Mouse (Mus musculus) gastrocnemius, adult 8-10 months (tissue): ENCODE data around the gene Pim2. TPM values are rescaled to one million over a fixed set of nuclear protein-coding genes. Genes with fewer than 3 reads are reported as not detected.
"Not testable (repeated sequence)": the region's sequence is repeated elsewhere in the genome, so short reads cannot be mapped to it uniquely, and the experiment has no call there.

Experiments
- DNase-seq, 2 experiments: peaks; one replicate each; pipeline ENCODE4 v3.0.0; 2022; ENCODE audit warnings: low spot score in 2 of 2
- total RNA-seq, 4 experiments: library from RNA; stranded (reverse); gene quantifications; 2 replicates each; pipeline ENCODE4 v1.2.4; 2022

Pim2 gene
- total RNA-seq, 4 experiments from 2014 or later: 1.1 to 3.3 (median 1.7) TPM

GRCm38 (mm10) chrX:7907735-7908134 lies 29.7 kb downstream of the Pim2 start, which contains the start of gene Gm10491:
Gene Gm10491, minus strand, starts transcription at chrX:7907835.
- no peak for DNase-seq

DNA sequence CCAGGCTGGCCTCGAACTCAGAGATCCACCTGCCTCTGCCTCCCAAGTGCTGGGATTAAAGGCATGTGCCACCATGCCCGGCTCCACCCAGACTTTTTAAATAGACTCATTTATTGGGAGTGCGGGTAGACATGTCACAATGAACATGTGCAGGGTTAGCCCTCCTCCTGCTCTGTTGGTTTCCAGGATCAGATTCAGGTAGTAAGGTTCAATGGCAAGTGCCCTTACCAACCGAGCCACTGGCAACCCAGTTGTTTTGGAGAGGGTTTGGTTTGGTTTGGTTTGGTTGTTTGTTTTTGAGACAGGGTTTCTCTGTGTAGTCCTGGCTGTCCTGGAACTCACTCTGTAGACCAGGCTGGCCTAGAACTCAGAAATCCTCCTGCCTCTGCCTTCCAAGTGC lies 31.2 kb downstream of the Pim2 start, which contains the start of gene Gm10490:
TSS of gene Gm10490 (plus strand) at position 301 of the 400 bp plus-strand sequence.
- DNase-seq: not testable (repeated sequence)

GRCm38 (mm10) chrX:7910473-7910872 lies 32.4 kb downstream of the Pim2 start:
- DNase-seq: no peak

DNA sequence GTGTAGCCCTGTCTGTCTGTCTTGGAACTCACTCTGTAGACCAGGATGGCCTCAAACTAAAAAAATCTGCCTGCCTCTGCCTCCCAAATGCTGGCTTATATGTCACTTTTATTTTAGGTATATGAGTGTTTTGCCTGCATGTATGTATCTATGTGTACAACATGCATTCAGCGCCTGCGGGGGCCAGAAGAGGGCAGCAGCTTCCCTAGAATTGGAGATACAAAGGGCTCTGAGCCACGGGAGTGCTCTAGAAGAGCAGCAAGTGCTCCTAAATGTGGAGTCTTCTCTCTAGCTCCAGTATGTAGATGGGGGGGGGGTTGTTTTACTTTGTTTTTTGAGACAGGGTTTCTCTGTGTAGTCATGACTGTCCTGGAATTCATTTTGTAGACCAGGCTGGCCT lies 37.6 kb downstream of the Pim2 start:
- DNase-seq: not testable (repeated sequence)

DNA sequence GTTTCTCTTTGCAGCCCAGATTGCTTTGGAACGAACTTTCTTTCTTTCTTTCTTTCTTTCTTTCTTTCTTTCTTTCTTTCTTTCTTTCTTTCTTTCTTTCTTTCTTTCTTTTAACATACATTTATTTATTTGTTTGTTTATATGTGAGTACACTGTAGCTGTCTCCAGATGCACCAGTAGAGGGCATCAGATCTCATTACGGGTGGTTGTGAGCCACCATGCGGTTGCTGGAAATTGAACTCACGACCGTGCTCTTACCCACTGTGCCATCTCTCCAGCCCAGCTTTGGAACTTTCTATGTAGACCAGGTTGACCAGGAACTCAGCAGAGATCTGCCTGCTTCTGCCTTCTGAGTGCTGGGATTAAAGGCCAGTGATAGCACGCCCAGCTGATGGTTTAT lies 39.9 kb downstream of the Pim2 start:
- not testable (repeated sequence) for DNase-seq

- no peak for DNase-seq
Measured at GRCm38 (mm10) chrX:7919601-7920383, 41.7 kb downstream of the Pim2 start, which contains the start of gene Pcsk1n. Gene Pcsk1n, plus strand, starts transcription at chrX:7919822.

DNA sequence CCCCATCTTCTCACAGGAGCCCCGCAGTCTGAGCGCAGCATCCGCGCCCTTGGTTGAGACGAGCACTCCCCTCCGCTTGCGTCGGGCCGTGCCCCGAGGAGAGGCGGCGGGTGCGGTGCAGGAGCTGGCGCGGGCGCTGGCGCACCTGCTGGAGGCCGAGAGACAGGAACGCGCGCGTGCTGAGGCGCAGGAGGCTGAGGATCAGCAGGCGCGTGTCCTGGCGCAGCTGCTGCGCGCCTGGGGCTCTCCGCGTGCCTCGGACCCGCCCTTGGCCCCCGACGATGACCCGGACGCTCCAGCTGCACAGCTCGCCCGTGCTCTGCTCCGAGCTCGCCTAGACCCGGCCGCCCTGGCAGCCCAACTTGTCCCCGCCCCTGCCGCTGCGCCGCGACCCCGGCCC lies 44.0 kb downstream of the Pim2 start:
- DNase-seq: no peak

GRCm38 (mm10) chrX:7926266-7926665 lies 48.2 kb downstream of the Pim2 start:
- no peak for DNase-seq

DNA sequence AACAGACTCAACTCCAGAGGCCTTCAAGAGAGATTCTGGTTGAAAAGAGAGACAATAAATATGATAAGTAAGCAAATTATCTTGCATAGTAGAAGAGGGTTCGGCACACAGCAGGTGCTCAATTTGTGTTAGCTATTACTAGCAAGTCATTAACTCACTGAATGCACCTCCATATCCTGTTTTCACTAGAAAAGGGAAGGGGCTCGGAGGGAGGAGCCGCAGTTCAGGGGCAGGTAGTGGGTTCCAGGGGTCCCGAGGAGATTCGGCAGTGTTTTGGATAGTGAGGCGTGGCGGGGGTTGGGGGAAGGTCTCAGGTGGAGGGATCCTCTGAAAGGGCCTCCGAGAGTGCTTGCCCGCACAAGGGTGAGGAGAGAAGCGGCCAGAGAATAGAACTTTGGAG lies 49.1 kb downstream of the Pim2 start:
- DNase-seq: no peak

DNA sequence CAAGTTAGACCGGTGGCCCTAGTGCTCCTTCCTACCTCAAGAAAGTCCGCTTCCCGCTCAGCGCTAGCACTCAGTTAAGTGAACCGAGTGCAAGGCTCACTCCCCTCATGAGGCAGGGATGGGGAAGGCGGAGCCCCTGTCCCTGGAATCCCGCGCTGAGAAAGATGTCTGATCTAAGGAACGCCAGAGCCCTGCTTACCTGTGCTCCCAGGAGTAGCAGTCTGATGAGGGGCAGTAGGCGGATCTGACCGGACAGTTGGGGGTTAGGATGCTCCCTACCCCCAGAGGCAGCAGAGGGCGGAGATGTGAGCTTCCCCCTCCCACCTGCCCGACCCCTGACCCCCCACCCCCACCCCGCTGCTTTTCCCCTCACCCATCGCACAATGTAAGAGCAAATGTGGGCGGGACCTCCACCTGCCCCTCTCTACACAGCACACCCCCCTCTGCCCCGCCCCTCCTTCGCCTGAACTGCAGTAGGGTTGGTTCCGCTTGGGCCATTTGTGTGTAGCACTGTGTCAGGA lies 50.3 kb downstream of the Pim2 start, which contains the start of gene Eras:
TSS of gene Eras (minus strand) at position 338 of the 521 bp plus-strand sequence.
- DNase-seq: no peak

Other genes starting within 250 kb of the Pim2 start
- 1 to 10 TPM in 3 of 4 experiments, under 1 TPM in 1; 0.73 to 4.3 (median 2.2) TPM for gene Syp, start 239.8 kb upstream of the Pim2 start, total RNA-seq
- 10 to 100 TPM; 13.4 to 22.6 (median 17.0) TPM for gene Prickle3, start 221.0 kb upstream of the Pim2 start, total RNA-seq
- 10 to 100 TPM; 29.6 to 34.3 (median 33.3) TPM for gene Plp2, start 206.9 kb upstream of the Pim2 start, total RNA-seq
- 10 to 100 TPM; 21.4 to 25.1 (median 22.7) TPM for gene Magix, start 197.0 kb upstream of the Pim2 start, total RNA-seq
- 10 to 100 TPM; 12.4 to 13.2 (median 12.7) TPM for gene Gpkow, start 181.1 kb upstream of the Pim2 start, total RNA-seq
- gene Wdr45, start 163.9 kb upstream of the Pim2 start, total RNA-seq: 10 to 100 TPM; 34.5 to 41.8 (median 37.8) TPM
- under 1 TPM in 1 of 4 experiments, not detected in 3; 0.83 TPM for gene Gm45208, start 156.0 kb upstream of the Pim2 start, total RNA-seq
- gene Praf2, start 149.8 kb upstream of the Pim2 start, total RNA-seq: 1 to 10 TPM; 3.6 to 4.6 (median 3.7) TPM
- gene Ccdc120, start 127.4 kb upstream of the Pim2 start, total RNA-seq: 1 to 10 TPM in 1 of 4 experiments, under 1 TPM in 2, not detected in 1; 0.34 to 1.1 (median 0.86) TPM
- 1 to 10 TPM; 6.0 to 8.1 (median 7.6) TPM for gene Tfe3, start 115.7 kb upstream of the Pim2 start, total RNA-seq
- 10 to 100 TPM; 15.5 to 19.4 (median 16.1) TPM for gene Gripap1, start 88.5 kb upstream of the Pim2 start, total RNA-seq
- under 1 TPM; 0.05 to 0.16 (median 0.12) TPM for gene Kcnd1, start 56.0 kb upstream of the Pim2 start, total RNA-seq
- 10 to 100 TPM; 13.8 to 17.8 (median 15.6) TPM for gene Otud5, start 36.9 kb upstream of the Pim2 start, total RNA-seq
- 10 to 100 TPM in 2 of 4 experiments, 1 to 10 TPM in 2; 8.5 to 11.3 (median 10.2) TPM for gene Slc35a2, start 5.8 kb downstream of the Pim2 start, total RNA-seq
- gene Pqbp1, start 21.0 kb downstream of the Pim2 start, total RNA-seq: 10 to 100 TPM; 17.3 to 20.6 (median 19.3) TPM
- 10 to 100 TPM; 47.8 to 58.6 (median 53.9) TPM for gene Timm17b, start 21.1 kb downstream of the Pim2 start, total RNA-seq
- gene Gm10491, start 29.6 kb downstream of the Pim2 start, total RNA-seq: not detected
- gene Gm10490, start 31.3 kb downstream of the Pim2 start, total RNA-seq: 1 to 10 TPM in 1 of 4 experiments, under 1 TPM in 1, not detected in 2; 0.87 to 1.5 TPM
- not detected for gene Pcsk1n, start 41.6 kb downstream of the Pim2 start, total RNA-seq
- not detected for gene Eras, start 50.3 kb downstream of the Pim2 start, total RNA-seq
- gene Hdac6, start 69.6 kb downstream of the Pim2 start, total RNA-seq: 1 to 10 TPM; 3.8 to 6.2 (median 4.2) TPM
- gene Gata1, start 99.8 kb downstream of the Pim2 start, total RNA-seq: under 1 TPM in 1 of 4 experiments, not detected in 3; 0.13 TPM
- not detected for gene Glod5, start 140.2 kb downstream of the Pim2 start, total RNA-seq
- 1 to 10 TPM; 3.5 to 5.0 (median 4.3) TPM for gene Suv39h1, start 196.5 kb downstream of the Pim2 start, total RNA-seq
- gene Was, start 212.2 kb downstream of the Pim2 start, total RNA-seq: under 1 TPM; 0.15 to 0.54 (median 0.45) TPM